Comparison of ENCODE assay signal across 16 mouse cellular contexts in the genomic region with DNA sequence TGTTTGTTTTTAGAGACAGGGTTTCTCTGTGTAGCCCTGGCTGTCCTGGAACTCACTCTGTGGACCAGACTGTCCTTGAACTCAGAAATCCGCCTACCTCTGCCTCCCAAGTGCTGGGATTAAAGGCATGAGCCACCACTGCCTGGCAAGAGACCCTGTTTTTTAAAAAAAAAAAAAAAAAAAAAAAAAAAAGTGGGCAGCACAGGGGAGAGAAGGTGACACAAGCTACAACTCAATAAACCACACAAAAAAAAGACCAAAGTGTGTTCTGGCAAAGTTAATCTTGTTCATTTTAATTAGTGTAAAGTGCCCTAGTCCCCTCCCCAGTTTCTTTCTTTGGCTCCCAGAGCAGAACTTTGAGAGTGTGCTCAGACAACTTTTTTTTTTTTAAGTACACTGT.
"Had no signal": no experiment of that assay in that cellular context is flagged by ENCODE, and none has a peak within 500 bp of the region (broad histone marks: within the 10 kb centered on the region; RNA-seq: fewer than 3 reads in every experiment).

No protein-coding gene starts in this region.

- H3K27ac ChIP-seq: neural tube, embryonic 13.5 days; neural tube, embryonic 15.5 days; stomach, embryonic 15.5 days; stomach, postnatal 0 days had no signal

- DNase-seq: retina, postnatal 1 day; right cerebral cortex, adult 18-20 months; right cerebral cortex, postnatal 14 days; right cerebral cortex, postnatal 25 days; right cerebral cortex, postnatal 4 days; spleen, adult 18-20 months; thymus, adult 18-20 months; thymus, adult 2 months; thymus, postnatal 14 days; thymus, postnatal 25 days; thymus, postnatal 36 days; thymus, postnatal 4 days had no signal

- H3K9ac ChIP-seq: neural tube, embryonic 13.5 days; neural tube, embryonic 15.5 days; stomach, embryonic 15.5 days had no signal

- H3K9me3 ChIP-seq: neural tube, embryonic 13.5 days; neural tube, embryonic 15.5 days; stomach, embryonic 15.5 days had no signal

- H3K4me2 ChIP-seq: neural tube, embryonic 13.5 days; neural tube, embryonic 15.5 days; stomach, embryonic 15.5 days had no signal

- H3K4me3 ChIP-seq: neural tube, embryonic 13.5 days; neural tube, embryonic 15.5 days; stomach, embryonic 15.5 days had no signal

- H3K36me3 ChIP-seq: neural tube, embryonic 13.5 days; neural tube, embryonic 15.5 days; stomach, embryonic 15.5 days had no signal

- H3K27me3 ChIP-seq: neural tube, embryonic 13.5 days; neural tube, embryonic 15.5 days; stomach, embryonic 15.5 days had no signal
